Mouse (Mus musculus) liver, embryonic 14.5 days (tissue): ENCODE measurements around the gene Map4k2.

Experiments
- CTCF ChIP-seq: IDR thresholded peaks from 2 replicates; pipeline ENCODE4 v1.5.1; 2016; ENCODE audit warnings: antibody characterized with exemption, low read depth, control low read depth
- EP300 ChIP-seq: IDR thresholded peaks from 2 replicates; pipeline ENCODE4 v1.6.1; 2016; ENCODE audit warnings: antibody characterized with exemption, low read depth

- no peak for TF ChIP-seq CTCF
- TF ChIP-seq EP300 = no peak
Observed at GRCm38 (mm10) chr19:6375423-6376254, 34.7 kb downstream of the Map4k2 start.
